20 mouse cellular contexts compared by ENCODE assay signal in genomic region chr12:70359443-70359842, GRCm38 (mm10). TPM values are rescaled to one million over a fixed set of nuclear protein-coding genes. Genes with fewer than 3 reads are reported as not detected.
A peak's percentile ranks its signal among the peaks of the same experiment; 100 is the strongest.
DNase-seq lines count a peak whose midpoint lies in the region; ATAC-seq and TF ChIP-seq lines count a peak whose summit lies in the region.
"Had no signal": no experiment of that assay in that cellular context is flagged by ENCODE, and none has a peak within 500 bp of the region (broad histone marks: within the 10 kb centered on the region; RNA-seq: fewer than 3 reads in every experiment).

No protein-coding gene starts in this region.

- no peaks in the 10 kb centered on the region for H3K27me3 ChIP-seq in forebrain, embryonic 14.5 days (replicated peaks; ENCODE audit: control insufficient read depth, insufficient read depth, low read length)
- 0 out of 2 replicates have a peak, but pooled peaks cover 4% of the 10 kb centered on the region for H3K27me3 ChIP-seq in forebrain, embryonic 10.5 days (ENCODE audit: poor library complexity, severe bottlenecking)
- H3K27me3 ChIP-seq in midbrain, postnatal 0 days (ENCODE audit: insufficient read depth, low read length), result no peaks in the 10 kb centered on the region
- H3K27me3 ChIP-seq in midbrain, embryonic 16.5 days (ENCODE audit: control insufficient read depth, insufficient read depth, low read depth, low read length), result no peaks in the 10 kb centered on the region
- no peaks in the 10 kb centered on the region for H3K27me3 ChIP-seq in hindbrain, embryonic 16.5 days (replicated peaks; ENCODE audit: control insufficient read depth, insufficient read depth, low read length)
- H3K27me3 ChIP-seq: CH12.LX; limb, embryonic 15.5 days had no signal

- H3K4me2 ChIP-seq in forebrain, embryonic 14.5 days (ENCODE audit: low read length), result peak overlapping the region; percentile 9; the same call in 1 of the 2 replicates
- 0 out of 2 replicates have a peak overlapping the region, but pooled peaks have one; percentile 9 for H3K4me2 ChIP-seq in midbrain, postnatal 0 days (ENCODE audit: low read depth, low read length, poor library complexity, severe bottlenecking)
- H3K4me2 ChIP-seq in midbrain, embryonic 16.5 days (ENCODE audit: low read length), result no peak overlapping the region
- peak overlapping the region; percentile 48 for H3K4me2 ChIP-seq in hindbrain, embryonic 16.5 days (ENCODE audit: low read length)
- H3K4me2 ChIP-seq: limb, embryonic 15.5 days had no signal

- ATAC-seq in forebrain, embryonic 14.5 days, result peak; percentile 46; the same call in 1 of the 2 replicates
- ATAC-seq in midbrain, postnatal 0 days (ENCODE audit: low FRiP score), result no peak
- no peak for ATAC-seq in midbrain, embryonic 16.5 days
- peak; percentile 58; the same call in 1 of the 2 replicates for ATAC-seq in hindbrain, embryonic 16.5 days
- ATAC-seq: intestine, postnatal 0 days; liver, postnatal 0 days had no signal

- no peaks in the 10 kb centered on the region for H3K36me3 ChIP-seq in forebrain, embryonic 14.5 days (ENCODE audit: control insufficient read depth, insufficient read depth, low read length)
- H3K36me3 ChIP-seq in forebrain, embryonic 10.5 days (replicated peaks), result no peaks in the 10 kb centered on the region
- H3K36me3 ChIP-seq in midbrain, postnatal 0 days (ENCODE audit: insufficient read depth, low read length), result no peaks in the 10 kb centered on the region
- no peaks in the 10 kb centered on the region for H3K36me3 ChIP-seq in midbrain, embryonic 16.5 days (ENCODE audit: control insufficient read depth, insufficient read depth, low read length)
- no peaks in the 10 kb centered on the region for H3K36me3 ChIP-seq in hindbrain, embryonic 16.5 days (ENCODE audit: control insufficient read depth, insufficient read depth, low read length)
- H3K36me3 ChIP-seq: embryonic facial prominence, embryonic 10.5 days; limb, embryonic 15.5 days had no signal

- H3K9me3 ChIP-seq in forebrain, embryonic 14.5 days (replicated peaks; ENCODE audit: control insufficient read depth, low read length), result no peaks in the 10 kb centered on the region
- no peaks in the 10 kb centered on the region for H3K9me3 ChIP-seq in forebrain, embryonic 10.5 days
- no peaks in the 10 kb centered on the region for H3K9me3 ChIP-seq in midbrain, postnatal 0 days (ENCODE audit: low read length)
- no peaks in the 10 kb centered on the region for H3K9me3 ChIP-seq in midbrain, embryonic 16.5 days (replicated peaks; ENCODE audit: control insufficient read depth, low read length, poor library complexity, severe bottlenecking)
- no peaks in the 10 kb centered on the region for H3K9me3 ChIP-seq in hindbrain, embryonic 16.5 days (ENCODE audit: control insufficient read depth, low read length)
- H3K9me3 ChIP-seq: embryonic facial prominence, embryonic 10.5 days; limb, embryonic 15.5 days had no signal

- WGBS in forebrain, embryonic 14.5 days, result 55% methylated on average over 13 of the region's 13 CpGs
- WGBS in forebrain, embryonic 10.5 days, result 81% methylated on average over 13 of the region's 13 CpGs
- 69% methylated on average over 13 of the region's 13 CpGs for WGBS in midbrain, postnatal 0 days
- WGBS in midbrain, embryonic 16.5 days, result 70% methylated on average over 13 of the region's 13 CpGs
- 47% methylated on average over 13 of the region's 13 CpGs for WGBS in hindbrain, embryonic 16.5 days

- TF ChIP-seq CTCF in midbrain, postnatal 0 days (IDR thresholded peaks at IDR 0.05), result no peak

- no peak for DNase-seq in forebrain, embryonic 14.5 days (ENCODE audit: low spot score)
- no peak for DNase-seq in forebrain, embryonic 10.5 days (ENCODE audit: extremely low spot score, low spot score)
- no peak for DNase-seq in midbrain, postnatal 0 days (ENCODE audit: low spot score)
- peak; percentile 56 for DNase-seq in telencephalon, adult 2 months (ENCODE audit: low read depth, low spot score)
- no peak for DNase-seq in adipocyte (ENCODE audit: low spot score)
- DNase-seq in gastrocnemius, postnatal 4 days (ENCODE audit: low spot score in 2 of 2), result no peak
- DNase-seq: cerebellum, postnatal 36 days; heart, postnatal 36 days; kidney, postnatal 14 days; liver, postnatal 0 days; thymus, postnatal 14 days had no signal

- H3K27ac ChIP-seq in forebrain, embryonic 14.5 days (ENCODE audit: low read depth, low read length), result no peak overlapping the region
- H3K27ac ChIP-seq in forebrain, embryonic 10.5 days, result no peak overlapping the region
- H3K27ac ChIP-seq in midbrain, postnatal 0 days (ENCODE audit: low read depth, low read length), result no peak overlapping the region
- no peak overlapping the region for H3K27ac ChIP-seq in midbrain, embryonic 16.5 days (ENCODE audit: low read length)
- no peak overlapping the region for H3K27ac ChIP-seq in hindbrain, embryonic 16.5 days (ENCODE audit: low read depth, low read length)
- H3K27ac ChIP-seq: embryonic facial prominence, embryonic 10.5 days; limb, embryonic 15.5 days; macrophage had no signal

- no peak overlapping the region for H3K9ac ChIP-seq in forebrain, embryonic 14.5 days (ENCODE audit: low read length)
- no peak overlapping the region for H3K9ac ChIP-seq in midbrain, postnatal 0 days (replicated peaks; ENCODE audit: low read length, poor library complexity, severe bottlenecking)
- H3K9ac ChIP-seq in midbrain, embryonic 16.5 days (ENCODE audit: low read depth, low read length), result no peak overlapping the region
- H3K9ac ChIP-seq in hindbrain, embryonic 16.5 days (ENCODE audit: low read depth, low read length), result no peak overlapping the region
- H3K9ac ChIP-seq: limb, embryonic 15.5 days; liver, postnatal 0 days had no signal

- no peak overlapping the region for H3K4me3 ChIP-seq in forebrain, embryonic 14.5 days (ENCODE audit: low read depth, low read length)
- H3K4me3 ChIP-seq in forebrain, embryonic 10.5 days, result no peak overlapping the region
- no peak overlapping the region for H3K4me3 ChIP-seq in midbrain, postnatal 0 days (ENCODE audit: low read depth, low read length)
- no peak overlapping the region for H3K4me3 ChIP-seq in midbrain, embryonic 16.5 days (ENCODE audit: low read depth, low read length)
- no peak overlapping the region for H3K4me3 ChIP-seq in hindbrain, embryonic 16.5 days (ENCODE audit: low read length)
- H3K4me3 ChIP-seq: embryonic facial prominence, embryonic 10.5 days; erythroblast, embryonic 14.5 days; limb, embryonic 15.5 days had no signal

- no peaks in the 10 kb centered on the region for H3K4me1 ChIP-seq in forebrain, embryonic 14.5 days (ENCODE audit: control insufficient read depth, insufficient read depth, low read length)
- peaks cover 54% of the 10 kb centered on the region for H3K4me1 ChIP-seq in forebrain, embryonic 10.5 days
- no peaks in the 10 kb centered on the region for H3K4me1 ChIP-seq in midbrain, postnatal 0 days (ENCODE audit: insufficient read depth, low read length)
- no peaks in the 10 kb centered on the region for H3K4me1 ChIP-seq in midbrain, embryonic 16.5 days (ENCODE audit: control insufficient read depth, insufficient read depth, low read length)
- H3K4me1 ChIP-seq in hindbrain, embryonic 16.5 days (ENCODE audit: control insufficient read depth, insufficient read depth, low read depth, low read length), result no peaks in the 10 kb centered on the region
- H3K4me1 ChIP-seq: limb, embryonic 15.5 days had no signal

RNA-seq across cellular contexts. Expression of gene Trim9, which starts 12.0 kb away (rescaled TPM):
- polyA plus RNA-seq in forebrain, embryonic 14.5 days (2014; fragmentation: Nextera tagmentation; extraction: Ambion mirVana), result 30.8 and 42.9 TPM in 2 replicates
- polyA plus RNA-seq in forebrain, embryonic 10.5 days (2016; fragmentation: Nextera tagmentation; extraction: Ambion mirVana), result 8.7 and 10.1 TPM in 2 replicates
- 219 and 234 TPM in 2 replicates for total RNA-seq in midbrain, postnatal 0 days (2014; rRNA removed)
- polyA plus RNA-seq in midbrain, postnatal 0 days (2015; fragmentation: Nextera tagmentation; extraction: Ambion mirVana), result 116 and 120 TPM in 2 replicates
- polyA plus RNA-seq in midbrain, embryonic 16.5 days (2015; fragmentation: Nextera tagmentation; extraction: Ambion mirVana), result 88.6 and 108 TPM in 2 replicates
- 98.0 and 108 TPM in 2 replicates for polyA plus RNA-seq in hindbrain, embryonic 16.5 days (2015; fragmentation: Nextera tagmentation; extraction: Ambion mirVana)
- under 1 TPM; 0.18 to 0.66 TPM for total RNA-seq in gastrocnemius, postnatal 4 days (2021)
- total RNA-seq: CH12.LX; monocyte, adult 5-6 weeks had no signal
- polyA plus RNA-seq: erythroblast, embryonic 14.5 days had no signal

Comparison
In these comparisons a context has a peak if more than half of its experiments do, and no peak if none do; other contexts are left out.
1. ATAC-seq: peak in forebrain, embryonic 14.5 days (single experiment) and hindbrain, embryonic 16.5 days (single experiment); none in midbrain, postnatal 0 days (single experiment) and midbrain, embryonic 16.5 days (single experiment).